Mouse (Mus musculus): Measurements from ENCODE around the gene Aym1. TPM values are rescaled to one million over a fixed set of nuclear protein-coding genes. Genes with fewer than 3 reads are reported as not detected.
"Not testable (repeated sequence)": the region's sequence is repeated elsewhere in the genome, so short reads cannot be mapped to it uniquely, and the experiment has no call there.

Gene Aym1
- polyA plus RNA-seq, 1 experiment = not detected

- Histone ChIP-seq H3K4me3 (replicated peaks) (no peak overlapping the region), H3K27me3 (ENCODE audit: control insufficient read depth) (peaks cover 44% of the 10 kb centered on the region), H3K9me3 (ENCODE audit: control insufficient read depth, low read length) (peaks cover 21% of the 10 kb centered on the region), H3K4me1 (ENCODE audit: control insufficient read depth) (no peaks in the 10 kb centered on the region), H3K36me3 (ENCODE audit: control insufficient read depth) (no peaks in the 10 kb centered on the region)
- TF ChIP-seq GATA1 (IDR thresholded peaks at IDR 0.05; ENCODE audit: low read length) (no peak), TAL1 (IDR thresholded peaks at IDR 0.05; ENCODE audit: low read length) (no peak)
Measured at GRCm38 (mm10) chr5:113332899-113333298, 24.2 kb upstream of the Aym1 start.

- H3K27me3 ChIP-seq (ENCODE audit: control insufficient read depth) = peaks cover 44% of the 10 kb centered on the region
- peaks cover 3% of the 10 kb centered on the region for H3K9me3 ChIP-seq (ENCODE audit: control insufficient read depth, low read length)
- no peaks in the 10 kb centered on the region for H3K36me3 ChIP-seq (ENCODE audit: control insufficient read depth)
- TF ChIP-seq GATA1 (IDR thresholded peaks at IDR 0.05; ENCODE audit: low read length) (no peak), TAL1 (IDR thresholded peaks at IDR 0.05; ENCODE audit: low read length) (no peak)
- no peaks in the 10 kb centered on the region for H3K4me1 ChIP-seq (ENCODE audit: control insufficient read depth)
- H3K4me3 ChIP-seq (replicated peaks) = no peak overlapping the region
Measured at GRCm38 (mm10) chr5:113334621-113335530, 22.2 kb upstream of the Aym1 start.

DNA sequence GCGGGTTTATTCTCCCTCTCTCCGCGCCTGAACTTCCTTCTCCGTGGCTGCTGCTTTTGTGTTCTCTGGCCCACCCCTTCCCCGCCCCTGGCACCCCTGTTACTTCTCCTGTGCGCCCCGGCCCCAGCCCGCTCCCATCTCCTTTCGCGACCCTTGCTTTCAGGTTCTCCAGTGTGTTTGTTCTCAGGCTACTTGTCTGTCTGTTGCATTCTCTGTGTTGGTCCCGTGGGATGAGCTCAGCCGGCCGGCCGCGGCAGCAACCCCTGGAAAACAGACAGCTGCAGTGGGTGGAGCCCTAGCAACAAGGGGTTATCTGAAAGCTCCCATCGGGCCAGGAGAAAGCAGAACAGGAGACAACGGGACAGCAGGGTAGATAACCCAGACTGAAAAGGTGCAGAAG lies 21.4 kb upstream of the Aym1 start:
- H3K4me1 ChIP-seq (ENCODE audit: control insufficient read depth) = no peaks in the 10 kb centered on the region
- TF ChIP-seq TAL1 (IDR thresholded peaks at IDR 0.05; ENCODE audit: low read length) (no peak), GATA1 (IDR thresholded peaks at IDR 0.05; ENCODE audit: low read length) (no peak)
- no peaks in the 10 kb centered on the region for H3K36me3 ChIP-seq (ENCODE audit: control insufficient read depth)
- peaks cover 3% of the 10 kb centered on the region; the same call in 1 of the 2 replicates for H3K9me3 ChIP-seq (ENCODE audit: control insufficient read depth, low read length)
- no peak overlapping the region for H3K4me3 ChIP-seq (replicated peaks)
- H3K27me3 ChIP-seq (ENCODE audit: control insufficient read depth) = peaks cover 44% of the 10 kb centered on the region

GRCm38 (mm10) chr5:113336281-113336680 lies 20.8 kb upstream of the Aym1 start:
- H3K27me3 ChIP-seq (ENCODE audit: control insufficient read depth) = peaks cover 44% of the 10 kb centered on the region
- no peak overlapping the region for H3K4me3 ChIP-seq (replicated peaks)
- TF ChIP-seq GATA1 (IDR thresholded peaks at IDR 0.05; ENCODE audit: low read length) = no peak
- TF ChIP-seq TAL1 (IDR thresholded peaks at IDR 0.05; ENCODE audit: low read length) = no peak
- no peaks in the 10 kb centered on the region for H3K4me1 ChIP-seq (ENCODE audit: control insufficient read depth)
- peaks cover 3% of the 10 kb centered on the region; the same call in 1 of the 2 replicates for H3K9me3 ChIP-seq (ENCODE audit: control insufficient read depth, low read length)
- H3K36me3 ChIP-seq (ENCODE audit: control insufficient read depth) = no peaks in the 10 kb centered on the region

DNA sequence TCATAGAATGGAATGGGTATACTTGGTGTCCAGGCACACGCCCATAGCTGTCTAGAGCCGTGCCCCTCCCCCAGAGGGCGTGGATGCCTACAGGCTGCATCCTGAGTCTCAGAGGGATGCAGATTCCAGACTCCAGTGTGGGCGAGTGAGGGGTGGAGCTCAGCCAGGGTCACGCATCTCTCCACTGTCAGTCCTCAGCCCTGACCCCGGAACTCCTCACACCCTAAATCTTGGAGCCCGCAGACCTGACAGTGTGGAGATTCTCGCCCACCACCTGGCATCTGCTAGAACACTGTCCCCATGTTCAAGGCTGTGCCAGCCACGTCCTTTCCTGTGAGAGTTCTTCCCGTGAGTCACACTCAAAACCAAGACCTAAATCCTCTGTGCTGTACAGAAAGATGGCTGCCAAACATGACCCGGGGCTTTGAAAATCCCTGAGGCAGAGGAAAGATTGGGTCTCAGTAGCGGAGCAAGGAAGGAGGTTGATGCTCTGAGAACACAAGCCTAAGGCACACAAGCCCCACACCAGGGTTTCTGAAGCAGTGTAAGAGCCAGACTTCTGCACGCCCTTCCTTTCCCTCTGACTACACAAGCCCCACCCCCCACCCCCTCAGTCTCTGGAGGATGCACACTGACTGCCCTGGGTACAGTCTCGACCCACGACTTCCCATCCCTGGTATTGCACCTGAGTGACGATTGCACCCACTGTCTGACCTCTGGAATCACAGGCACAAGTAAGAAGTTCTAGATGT lies 12.3 kb upstream of the Aym1 start:
- peaks cover 46% of the 10 kb centered on the region for H3K27me3 ChIP-seq (ENCODE audit: control insufficient read depth)
- H3K4me3 ChIP-seq (replicated peaks) = no peak overlapping the region
- no peak for TF ChIP-seq TAL1 (IDR thresholded peaks at IDR 0.05; ENCODE audit: low read length)
- no peak for TF ChIP-seq GATA1 (IDR thresholded peaks at IDR 0.05; ENCODE audit: low read length)
- H3K4me1 ChIP-seq (ENCODE audit: control insufficient read depth) = no peaks in the 10 kb centered on the region
- no peaks in the 10 kb centered on the region for H3K36me3 ChIP-seq (ENCODE audit: control insufficient read depth)
- H3K9me3 ChIP-seq (ENCODE audit: control insufficient read depth, low read length) = no peaks in the 10 kb centered on the region

DNA sequence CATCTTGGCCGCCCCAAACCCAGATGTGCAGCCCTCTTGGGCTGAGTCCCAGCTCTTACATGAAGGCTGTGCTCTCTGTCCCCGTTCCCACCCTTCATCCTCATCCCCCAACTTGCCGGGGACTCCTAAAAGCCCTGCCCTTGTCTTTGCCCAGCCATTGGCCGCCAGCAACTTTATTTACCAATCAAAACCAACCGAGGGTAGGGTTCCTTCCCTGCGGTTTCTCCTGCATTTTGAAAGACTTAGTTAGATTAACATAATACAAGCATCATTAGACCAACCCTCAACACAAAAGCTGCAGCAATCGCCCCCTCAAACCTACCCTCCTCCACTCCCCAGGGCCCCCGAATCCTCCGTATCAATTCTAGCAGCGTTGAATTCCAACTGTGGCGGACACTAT lies 11.3 kb upstream of the Aym1 start:
- no peaks in the 10 kb centered on the region for H3K9me3 ChIP-seq (ENCODE audit: control insufficient read depth, low read length)
- no peak overlapping the region for H3K4me3 ChIP-seq (replicated peaks)
- peaks cover 47% of the 10 kb centered on the region for H3K27me3 ChIP-seq (ENCODE audit: control insufficient read depth)
- H3K4me1 ChIP-seq (ENCODE audit: control insufficient read depth) = no peaks in the 10 kb centered on the region
- no peaks in the 10 kb centered on the region for H3K36me3 ChIP-seq (ENCODE audit: control insufficient read depth)
- TF ChIP-seq TAL1 (IDR thresholded peaks at IDR 0.05; ENCODE audit: low read length) (no peak), GATA1 (IDR thresholded peaks at IDR 0.05; ENCODE audit: low read length) (no peak)

DNA sequence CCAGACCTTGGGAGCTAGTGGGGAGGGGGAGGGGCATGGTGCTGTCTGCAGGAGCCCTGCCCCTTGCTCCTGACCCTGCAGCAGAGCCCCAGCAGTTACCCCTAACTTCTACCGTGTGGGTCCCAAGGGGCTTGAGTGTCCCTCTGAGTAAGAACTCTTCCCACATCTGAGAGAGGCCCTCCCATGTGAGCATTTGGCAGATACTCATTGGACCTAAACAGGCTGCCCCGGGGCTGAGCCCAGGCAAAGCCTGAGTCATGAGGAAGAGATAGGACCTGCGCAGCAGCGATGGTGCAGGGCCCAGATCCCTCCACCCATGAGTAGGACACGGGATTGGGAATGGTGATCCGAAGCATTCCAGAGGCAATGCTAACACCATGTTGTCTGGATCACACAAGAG lies 10.4 kb upstream of the Aym1 start:
- not testable (repeated sequence) for H3K9me3 ChIP-seq (ENCODE audit: control insufficient read depth, low read length); H3K36me3 ChIP-seq (ENCODE audit: control insufficient read depth); H3K4me1 ChIP-seq (ENCODE audit: control insufficient read depth); H3K4me3 ChIP-seq (replicated peaks)
- H3K27me3 ChIP-seq (ENCODE audit: control insufficient read depth) = peaks cover 47% of the 10 kb centered on the region

GRCm38 (mm10) chr5:113347593-113347992 lies 9.5 kb upstream of the Aym1 start:
- H3K27me3 ChIP-seq (ENCODE audit: control insufficient read depth) = peaks cover 47% of the 10 kb centered on the region
- no peaks in the 10 kb centered on the region for H3K9me3 ChIP-seq (ENCODE audit: control insufficient read depth, low read length)
- H3K4me3 ChIP-seq (replicated peaks) = no peak overlapping the region
- TF ChIP-seq GATA1 (IDR thresholded peaks at IDR 0.05; ENCODE audit: low read length) (no peak), TAL1 (IDR thresholded peaks at IDR 0.05; ENCODE audit: low read length) (no peak)
- no peaks in the 10 kb centered on the region for H3K36me3 ChIP-seq (ENCODE audit: control insufficient read depth)
- no peaks in the 10 kb centered on the region for H3K4me1 ChIP-seq (ENCODE audit: control insufficient read depth)

DNA sequence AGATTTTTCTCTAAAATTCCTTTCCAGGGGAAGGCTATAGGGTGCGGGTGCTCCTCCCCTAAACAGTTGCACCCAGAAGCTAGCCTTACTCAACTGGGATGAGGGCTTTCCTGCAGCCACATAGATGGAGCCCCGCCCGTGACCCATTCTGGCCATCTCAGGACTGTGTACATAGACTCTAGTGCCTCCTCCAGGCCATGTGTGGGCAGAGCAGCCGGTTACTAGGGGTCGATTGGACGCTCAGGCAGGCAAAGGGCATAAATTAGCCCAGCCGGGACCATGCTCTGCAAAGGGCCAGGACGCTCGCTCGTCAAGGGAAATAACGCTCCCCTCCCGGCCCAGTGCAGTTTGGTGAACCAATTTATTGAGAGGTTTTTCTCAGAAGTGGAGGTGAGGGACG lies 8.5 kb upstream of the Aym1 start:
- H3K9me3 ChIP-seq (ENCODE audit: control insufficient read depth, low read length) = no peaks in the 10 kb centered on the region
- H3K27me3 ChIP-seq (ENCODE audit: control insufficient read depth) = peaks cover 47% of the 10 kb centered on the region
- no peak overlapping the region for H3K4me3 ChIP-seq (replicated peaks)
- H3K4me1 ChIP-seq (ENCODE audit: control insufficient read depth) = no peaks in the 10 kb centered on the region
- no peaks in the 10 kb centered on the region for H3K36me3 ChIP-seq (ENCODE audit: control insufficient read depth)
- TF ChIP-seq TAL1 (IDR thresholded peaks at IDR 0.05; ENCODE audit: low read length) (no peak), GATA1 (IDR thresholded peaks at IDR 0.05; ENCODE audit: low read length) (no peak)
